Mouse (Mus musculus) midbrain, embryonic 15.5 days (tissue): ENCODE measurements around the gene Klhl24. TPM values are rescaled to one million over a fixed set of nuclear protein-coding genes. Genes with fewer than 3 reads are reported as not detected.

Experiments
- ATAC-seq: fragments of 200-750 bp; cut with Nextera tagmentation; replicated peaks from 2 replicates; pipeline ENCODE4 v1.8.0; 2017; ENCODE audit warnings: moderate TSS enrichment
- H3K27ac ChIP-seq: fragments of 300-500 bp; sonication (generic); 2 replicates; pipeline ENCODE4 v1.5.1; 2015; ENCODE audit warnings: mild to moderate bottlenecking, inconsistent platforms
- H3K27me3 ChIP-seq: fragments of 300-500 bp; sonication (generic); replicated peaks from 2 replicates; pipeline ENCODE4 v1.6.1; 2015; ENCODE audit warnings: inconsistent platforms
- H3K36me3 ChIP-seq: fragments of 300-500 bp; sonication (generic); replicated peaks from 2 replicates; pipeline ENCODE4 v1.6.1; 2015; ENCODE audit warnings: inconsistent platforms
- H3K4me1 ChIP-seq: fragments of 300-500 bp; sonication (generic); 2 replicates; pipeline ENCODE4 v1.6.1; 2015; ENCODE audit warnings: inconsistent platforms
- H3K4me2 ChIP-seq: fragments of 300-500 bp; sonication (generic); 2 replicates; pipeline ENCODE4 v1.6.1; 2015; ENCODE audit warnings: inconsistent platforms, mild to moderate bottlenecking, moderate library complexity
- H3K4me3 ChIP-seq: fragments of 300-500 bp; sonication (generic); 2 replicates; pipeline ENCODE4 v1.5.1; 2015; ENCODE audit warnings: mild to moderate bottlenecking, inconsistent platforms
- H3K9ac ChIP-seq: fragments of 300-500 bp; sonication (generic); 2 replicates; pipeline ENCODE4 v1.6.1; 2015; ENCODE audit warnings: mild to moderate bottlenecking, inconsistent platforms
- H3K9me3 ChIP-seq: fragments of 300-500 bp; sonication (generic); 2 replicates; pipeline ENCODE4 v1.6.1; 2016; ENCODE audit warnings: inconsistent platforms
- WGBS: fragments of 180-500 bp; shearing (Covaris S2); methylation state at CpG from one replicate; pipeline ENCODE4 v1.1.7; 2015; ENCODE audit warnings: mixed read lengths; 5-methylcytosine and 5-hydroxymethylcytosine counted together
- polyA plus RNA-seq: library from polyadenylated mRNA; unstranded; fragments of >200 nt; fragmentation: Nextera tagmentation; extraction: Ambion mirVana; gene quantifications from 2 replicates; pipeline ENCODE4 v1.2.1, GENCODE M21; 2015

Gene Klhl24
- polyA plus RNA-seq, 1 experiment from 2014 or later = 52.2 TPM

GRCm38 (mm10) chr16:20160130-20160529, 62.8 kb downstream of the Klhl24 start:
- Histone ChIP-seq H3K4me2 (no peak overlapping the region), H3K9me3 (no peaks in the 10 kb centered on the region), H3K36me3 (peaks cover 65% of the 10 kb centered on the region), H3K27ac (no peak overlapping the region), H3K9ac (no peak overlapping the region), H3K4me3 (no peak overlapping the region), H3K27me3 (no peaks in the 10 kb centered on the region), H3K4me1 (no peaks in the 10 kb centered on the region)
- 90% methylated on average over 2 of the region's 2 CpGs for WGBS
- no peak for ATAC-seq

- Histone ChIP-seq H3K9me3 (no peaks in the 10 kb centered on the region), H3K4me2 (no peak overlapping the region), H3K27me3 (no peaks in the 10 kb centered on the region), H3K4me3 (no peak overlapping the region), H3K9ac (no peak overlapping the region), H3K36me3 (peaks cover 56% of the 10 kb centered on the region), H3K4me1 (no peaks in the 10 kb centered on the region), H3K27ac (0 out of 2 replicates have a peak overlapping the region, but pooled peaks have one; percentile 1)
- WGBS = 82% methylated on average over 3 of the region's 3 CpGs
- ATAC-seq = 0 out of 2 replicates have a peak, but pooled peaks have one; percentile 33
Measured at GRCm38 (mm10) chr16:20169071-20169470, 71.7 kb downstream of the Klhl24 start.

DNA sequence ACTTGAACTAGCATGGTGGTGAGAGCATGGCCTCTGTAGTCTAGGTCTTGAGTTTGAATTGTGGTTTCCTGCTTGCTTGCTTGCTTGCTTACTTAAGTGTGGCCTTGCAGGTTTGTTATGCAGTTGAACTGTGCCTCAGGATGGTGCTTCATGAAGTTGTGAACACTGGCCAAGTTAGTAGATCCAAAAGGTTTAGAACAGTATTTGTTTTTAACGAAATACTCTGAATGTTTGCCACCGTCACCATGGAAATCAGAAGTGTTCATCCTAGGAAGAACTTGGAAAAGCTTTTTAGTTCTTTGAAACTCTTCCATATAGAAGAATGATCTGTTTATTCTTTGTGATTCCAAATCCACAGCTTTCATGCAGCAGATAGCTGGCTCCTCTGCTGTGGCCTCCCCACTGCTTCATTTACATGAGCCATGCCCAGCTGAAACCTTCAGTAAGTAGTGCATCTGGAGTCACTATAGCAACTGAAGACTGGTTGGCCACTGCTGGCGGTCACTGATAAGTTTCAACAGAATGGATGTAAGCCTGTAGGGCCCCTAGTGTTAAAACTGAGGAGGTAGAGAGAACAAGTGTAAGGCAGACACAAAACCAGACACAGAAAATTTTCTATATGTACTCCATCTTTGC, 72.2 kb downstream of the Klhl24 start:
- Histone ChIP-seq H3K27ac (0 out of 2 replicates have a peak overlapping the region, but pooled peaks have one; percentile 1), H3K9ac (no peak overlapping the region), H3K36me3 (peaks cover 54% of the 10 kb centered on the region), H3K4me2 (no peak overlapping the region), H3K9me3 (no peaks in the 10 kb centered on the region), H3K27me3 (no peaks in the 10 kb centered on the region), H3K4me1 (no peaks in the 10 kb centered on the region), H3K4me3 (no peak overlapping the region)
- WGBS = 69% methylated on average over 3 of the region's 3 CpGs
- ATAC-seq = 0 out of 2 replicates have a peak, but pooled peaks have one; percentile 24

Other genes starting within 250 kb of the Klhl24 start
- 4.0 and 5.0 TPM in 2 replicates for gene Klhl6, start 114.5 kb upstream of the Klhl24 start, polyA plus RNA-seq
- gene Yeats2, start 43.5 kb downstream of the Klhl24 start, polyA plus RNA-seq = 24.0 and 26.3 TPM in 2 replicates
- 5.6 and 6.8 TPM in 2 replicates for gene Map6d1, start 143.8 kb downstream of the Klhl24 start, polyA plus RNA-seq
- gene Parl, start 204.8 kb downstream of the Klhl24 start, polyA plus RNA-seq = 66.0 and 66.9 TPM in 2 replicates
- not detected in 2 replicates for gene Cyp2ab1, start 227.9 kb downstream of the Klhl24 start, polyA plus RNA-seq